Mouse (Mus musculus): ENCODE measurements around the gene Abhd13.

DNA sequence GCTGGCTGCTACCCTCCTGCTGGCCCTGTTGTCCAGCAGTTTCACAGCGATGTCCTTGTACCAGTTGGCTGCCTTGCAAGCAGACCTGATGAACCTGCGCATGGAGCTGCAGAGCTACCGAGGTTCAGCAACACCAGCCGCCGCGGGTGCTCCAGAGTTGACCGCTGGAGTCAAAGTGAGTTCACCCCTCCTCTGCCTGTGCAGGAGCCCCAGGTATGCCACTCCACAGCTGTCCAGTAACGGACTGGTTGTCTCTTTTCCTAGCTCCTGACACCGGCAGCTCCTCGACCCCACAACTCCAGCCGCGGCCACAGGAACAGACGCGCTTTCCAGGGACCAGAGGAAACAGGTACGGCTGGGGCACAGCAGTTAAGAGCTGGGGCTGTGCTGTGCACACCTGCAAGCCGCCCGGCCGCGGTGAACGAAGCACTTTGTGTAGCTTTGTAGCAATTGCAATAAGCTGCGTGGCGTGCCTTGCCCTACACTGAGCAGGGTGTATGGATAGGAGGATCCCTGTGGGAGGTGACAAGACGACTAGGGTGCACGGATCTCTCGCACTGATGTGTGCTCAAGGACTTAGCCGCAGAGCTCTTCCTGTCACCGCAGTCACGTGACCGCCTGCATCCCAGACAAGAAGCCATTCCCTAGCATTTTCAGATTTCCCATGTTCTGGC lies 29.6 kb downstream of the Abhd13 start:
- TF ChIP-seq POLR2A (IDR thresholded peaks at IDR 0.05; ENCODE audit: borderline replicate concordance, extremely low read depth, low read depth, low read length) (no peak), CTCF (IDR thresholded peaks at IDR 0.05; ENCODE audit: insufficient read depth, low read length) (no peak)
